Mouse (Mus musculus): ENCODE measurements at regions not wholly inside any gene's neighbourhood (a gene's known extent, or its start where the extent isn't known, plus 50 kb on each side); places are given as distances from the start of the nearest gene placed in this dataset.
A peak's percentile ranks its signal among the peaks of the same experiment; 100 is the strongest.

DNA sequence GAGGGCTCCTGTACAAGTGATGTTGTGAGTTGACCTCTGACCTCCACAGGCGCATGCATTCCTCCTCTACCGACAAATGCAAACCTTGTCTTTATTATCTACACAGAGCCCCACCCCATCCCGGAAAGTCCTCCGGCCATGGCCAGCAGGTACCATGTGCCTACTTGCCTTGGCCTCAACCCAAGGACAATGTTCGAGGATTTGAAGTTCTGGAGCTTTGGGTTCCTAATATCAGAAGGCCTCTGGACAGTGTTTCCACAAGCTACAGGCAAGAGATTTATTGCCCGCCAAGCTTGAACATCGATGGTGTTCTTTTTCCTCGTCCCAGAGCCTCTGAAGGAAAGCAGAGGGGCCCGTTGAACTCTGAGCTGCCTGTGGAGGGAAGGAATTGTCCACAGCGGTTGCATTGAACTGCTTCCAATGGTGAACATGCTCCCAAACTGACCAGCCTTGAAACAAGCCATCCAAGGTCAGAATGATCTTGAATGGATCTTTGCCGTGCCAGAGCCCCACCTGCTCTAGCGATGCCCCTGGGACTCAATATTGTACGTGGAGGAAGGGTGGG is 335.9 kb upstream of the Zmiz1 start:
- Histone ChIP-seq H3K9me3 (ENCODE audit: control insufficient read depth, low read length) (no peaks in the 10 kb centered on the region), H3K9ac (ENCODE audit: low read length) (no peak overlapping the region), H3K36me3 (ENCODE audit: control insufficient read depth, insufficient read depth, low read length) (no peaks in the 10 kb centered on the region), H3K4me1 (ENCODE audit: control insufficient read depth, insufficient read depth, low read length) (peaks cover 16% of the 10 kb centered on the region), H3K27ac (ENCODE audit: low read depth, low read length) (0 out of 2 replicates have a peak overlapping the region, but pooled peaks have one; percentile 27), H3K27me3 (ENCODE audit: control insufficient read depth, insufficient read depth, low read length) (no peaks in the 10 kb centered on the region), H3K4me2 (ENCODE audit: low read depth) (no peak overlapping the region), H3K4me3 (ENCODE audit: low read depth, low read length) (no peak overlapping the region)
- ATAC-seq (ENCODE audit: insufficient read depth, low FRiP score, low TSS enrichment) (no peak), DNase-seq (ENCODE audit: low spot score) (no peak)
- 73% methylated on average over 13 of the region's 13 CpGs for WGBS

DNA sequence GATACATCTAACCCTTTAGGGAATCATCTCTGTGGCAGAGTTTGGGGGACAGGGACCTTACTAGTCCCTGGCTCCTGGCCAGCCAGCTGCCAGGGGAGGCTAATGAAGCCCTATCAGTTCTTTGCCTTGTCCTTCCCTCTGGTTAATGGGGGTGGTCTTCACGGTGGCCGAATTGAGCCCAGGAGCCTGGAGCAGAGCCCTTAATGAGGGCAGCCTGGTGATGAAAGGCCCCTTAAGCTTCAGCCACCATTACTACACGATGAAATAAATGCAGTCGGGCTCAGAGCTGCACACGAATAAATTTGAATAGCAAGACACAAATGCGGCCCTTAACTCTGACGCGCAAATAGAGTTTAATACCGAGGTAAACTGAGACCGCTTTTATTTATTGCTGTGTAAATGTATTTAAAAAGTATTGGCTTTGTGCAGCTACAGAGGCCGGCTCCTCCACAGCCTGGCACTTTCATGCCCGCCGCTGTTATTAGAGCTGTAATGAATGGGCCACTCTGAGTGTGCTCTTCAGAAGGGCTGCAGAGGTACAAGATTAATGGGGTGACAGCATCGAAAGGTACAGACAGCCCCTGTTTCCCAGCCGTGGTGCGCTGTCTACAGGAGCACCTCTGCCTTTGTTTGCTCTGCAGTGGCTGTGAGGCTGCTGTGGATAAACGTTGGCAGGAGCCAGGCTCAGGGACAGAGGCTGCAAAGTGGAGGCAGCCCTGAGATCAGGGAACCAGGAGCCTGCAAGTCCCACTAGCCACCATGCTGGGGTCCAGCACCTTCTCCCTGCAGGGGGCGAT is 335.2 kb upstream of the Zmiz1 start:
- no peak overlapping the region for H3K4me2 ChIP-seq (ENCODE audit: low read depth)

DNA sequence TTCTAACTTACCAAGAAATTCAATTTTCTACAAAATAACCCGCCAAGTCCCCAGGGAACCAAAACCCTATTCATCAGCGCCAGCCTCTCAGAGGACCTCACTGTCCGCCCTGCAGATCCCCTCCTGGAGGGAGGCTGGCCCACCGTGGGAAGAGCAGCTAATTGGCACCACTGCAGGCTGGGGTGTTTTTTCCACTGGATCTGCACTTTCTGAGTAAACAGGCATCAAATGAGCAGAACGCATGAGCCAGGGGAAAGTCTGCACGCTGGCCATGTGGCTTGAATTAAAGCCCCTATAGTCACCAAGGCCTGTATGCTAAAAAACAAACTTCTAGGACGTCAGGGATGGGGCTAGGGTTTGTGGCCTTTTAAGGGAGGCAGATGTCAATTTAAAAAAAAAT is 332.4 kb upstream of the Zmiz1 start:
- WGBS, result 41% methylated on average over 7 of the region's 7 CpGs
- no peak overlapping the region for H3K27ac ChIP-seq (ENCODE audit: low read depth, low read length)
- no peak overlapping the region for H3K4me2 ChIP-seq (ENCODE audit: low read depth)
- no peak overlapping the region for H3K4me3 ChIP-seq (ENCODE audit: low read depth, low read length)
- no peaks in the 10 kb centered on the region for H3K9me3 ChIP-seq (ENCODE audit: control insufficient read depth, low read length)
- no peak overlapping the region for H3K9ac ChIP-seq (ENCODE audit: low read length)
- peaks cover 16% of the 10 kb centered on the region for H3K4me1 ChIP-seq (ENCODE audit: control insufficient read depth, insufficient read depth, low read length)
- no peaks in the 10 kb centered on the region for H3K36me3 ChIP-seq (ENCODE audit: control insufficient read depth, insufficient read depth, low read length)
- no peaks in the 10 kb centered on the region for H3K27me3 ChIP-seq (ENCODE audit: control insufficient read depth, insufficient read depth, low read length)
- DNase-seq (ENCODE audit: low spot score) (peak; percentile 24), ATAC-seq (ENCODE audit: insufficient read depth, low FRiP score, low TSS enrichment) (no peak)

More for the DNA sequence above, 335.2 kb upstream of the Zmiz1 start:
- Histone ChIP-seq H3K4me1 (ENCODE audit: control insufficient read depth, insufficient read depth, low read length) (peaks cover 16% of the 10 kb centered on the region), H3K9ac (ENCODE audit: low read length) (no peak overlapping the region), H3K4me3 (ENCODE audit: low read depth, low read length) (no peak overlapping the region), H3K36me3 (ENCODE audit: control insufficient read depth, insufficient read depth, low read length) (no peaks in the 10 kb centered on the region), H3K27ac (ENCODE audit: low read depth, low read length) (peak overlapping the region; percentile 76), H3K27me3 (ENCODE audit: control insufficient read depth, insufficient read depth, low read length) (no peaks in the 10 kb centered on the region), H3K9me3 (ENCODE audit: control insufficient read depth, low read length) (no peaks in the 10 kb centered on the region)
- DNase-seq (ENCODE audit: low spot score), result no peak
- 39% methylated on average over 18 of the region's 18 CpGs for WGBS
- peak; percentile 50; the same call in 1 of the 2 replicates for ATAC-seq (ENCODE audit: insufficient read depth, low FRiP score, low TSS enrichment)

DNA sequence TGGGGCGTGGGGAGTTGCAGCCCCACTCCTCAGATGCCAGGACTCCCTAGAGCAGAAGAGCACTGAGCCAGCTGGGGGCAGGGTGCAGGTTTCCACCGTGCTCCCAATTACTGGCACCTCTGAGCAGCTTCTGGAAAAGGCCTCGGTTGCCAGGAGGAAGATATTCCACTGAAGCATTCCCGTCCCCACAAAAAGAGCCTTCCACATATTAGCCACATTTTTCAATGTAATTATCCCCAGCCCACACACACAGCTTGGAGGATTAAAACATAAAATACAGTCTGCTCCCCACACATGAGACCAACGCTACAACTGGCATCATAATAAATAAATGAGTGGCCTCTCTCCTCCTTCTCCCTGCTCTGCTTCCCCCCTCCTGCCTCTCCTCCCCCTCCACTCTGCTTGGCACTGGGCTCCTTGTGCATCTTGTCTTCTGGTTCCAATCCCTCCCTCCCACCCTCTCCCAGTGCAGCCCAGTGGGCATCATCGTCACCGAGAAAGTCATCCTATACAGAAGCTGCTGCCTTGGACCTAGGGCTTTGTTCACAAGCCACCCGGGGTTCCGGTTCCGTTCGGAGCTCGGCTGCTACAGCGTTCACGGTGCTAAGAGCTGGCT is 331.3 kb upstream of the Zmiz1 start:
- ATAC-seq (ENCODE audit: insufficient read depth, low FRiP score, low TSS enrichment) (no peak), DNase-seq (ENCODE audit: low spot score) (no peak)
- Histone ChIP-seq H3K4me2 (ENCODE audit: low read depth) (no peak overlapping the region), H3K9me3 (ENCODE audit: control insufficient read depth, low read length) (no peaks in the 10 kb centered on the region), H3K36me3 (ENCODE audit: control insufficient read depth, insufficient read depth, low read length) (no peaks in the 10 kb centered on the region), H3K27me3 (ENCODE audit: control insufficient read depth, insufficient read depth, low read length) (no peaks in the 10 kb centered on the region), H3K9ac (ENCODE audit: low read length) (peak overlapping the region; percentile 6; the same call in 1 of the 2 replicates), H3K4me3 (ENCODE audit: low read depth, low read length) (no peak overlapping the region), H3K4me1 (ENCODE audit: control insufficient read depth, insufficient read depth, low read length) (peaks cover 16% of the 10 kb centered on the region), H3K27ac (ENCODE audit: low read depth, low read length) (peak overlapping the region; percentile 73)
- 53% methylated on average over 14 of the region's 14 CpGs for WGBS

DNA sequence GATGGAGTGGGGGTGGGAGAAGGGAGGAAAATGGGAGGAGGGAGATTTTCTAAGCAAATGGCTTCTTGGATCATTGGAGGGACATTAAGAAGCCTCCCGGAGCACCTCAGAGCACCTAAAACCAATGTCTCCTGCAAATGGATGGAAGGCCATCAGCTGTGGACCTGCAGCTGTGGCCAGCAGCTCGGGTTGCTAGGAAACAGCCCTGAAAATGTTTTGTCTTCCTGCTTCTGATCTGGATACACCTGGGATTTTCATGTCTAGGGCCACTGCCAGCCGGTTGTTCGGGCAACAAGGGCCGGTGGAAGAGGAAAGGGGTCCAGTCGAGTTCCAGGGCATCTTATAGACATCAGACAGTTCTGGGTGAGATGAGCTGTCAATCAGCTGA is 330.8 kb upstream of the Zmiz1 start:
- WGBS, result 62% methylated on average over 6 of the region's 6 CpGs
- H3K27ac ChIP-seq (ENCODE audit: low read depth, low read length), result peak overlapping the region; percentile 73
- DNase-seq (ENCODE audit: low spot score) (peak; percentile 37), ATAC-seq (ENCODE audit: insufficient read depth, low FRiP score, low TSS enrichment) (no peak)
- H3K27me3 ChIP-seq (ENCODE audit: control insufficient read depth, insufficient read depth, low read length), result no peaks in the 10 kb centered on the region
- peaks cover 12% of the 10 kb centered on the region for H3K4me1 ChIP-seq (ENCODE audit: control insufficient read depth, insufficient read depth, low read length)
- no peaks in the 10 kb centered on the region for H3K36me3 ChIP-seq (ENCODE audit: control insufficient read depth, insufficient read depth, low read length)
- no peaks in the 10 kb centered on the region for H3K9me3 ChIP-seq (ENCODE audit: control insufficient read depth, low read length)
- no peak overlapping the region for H3K4me2 ChIP-seq (ENCODE audit: low read depth)
- H3K9ac ChIP-seq (ENCODE audit: low read length), result 0 out of 2 replicates have a peak overlapping the region, but pooled peaks have one; percentile 6
- no peak overlapping the region for H3K4me3 ChIP-seq (ENCODE audit: low read depth, low read length)

DNA sequence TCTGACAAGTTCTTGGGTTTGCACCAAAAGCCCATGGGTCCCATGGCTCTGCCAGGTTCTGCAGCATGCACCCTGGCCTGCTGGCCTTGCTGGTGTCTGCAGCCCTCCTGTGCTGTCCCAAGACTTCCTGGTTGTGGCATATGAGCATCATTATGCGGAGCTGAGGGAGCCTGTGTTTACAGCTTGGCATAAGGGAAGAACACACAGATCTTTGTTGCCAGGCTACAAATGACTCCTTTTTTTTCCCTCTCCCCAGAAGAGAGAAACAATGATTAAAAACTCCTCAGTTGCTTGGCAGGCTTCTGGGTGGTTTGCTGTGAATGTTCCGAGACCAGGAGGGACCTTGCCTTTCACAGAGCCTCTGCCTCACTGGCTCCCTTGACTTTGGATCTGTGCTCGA is 323.6 kb upstream of the Zmiz1 start:
- 86% methylated on average over 3 of the region's 3 CpGs for WGBS
- Histone ChIP-seq H3K4me1 (ENCODE audit: control insufficient read depth, insufficient read depth, low read length) (no peaks in the 10 kb centered on the region), H3K27me3 (ENCODE audit: control insufficient read depth, insufficient read depth, low read length) (no peaks in the 10 kb centered on the region), H3K9ac (ENCODE audit: low read length) (no peak overlapping the region), H3K36me3 (ENCODE audit: control insufficient read depth, insufficient read depth, low read length) (no peaks in the 10 kb centered on the region), H3K4me2 (ENCODE audit: low read depth) (no peak overlapping the region), H3K9me3 (ENCODE audit: control insufficient read depth, low read length) (no peaks in the 10 kb centered on the region), H3K4me3 (ENCODE audit: low read depth, low read length) (no peak overlapping the region), H3K27ac (ENCODE audit: low read depth, low read length) (no peak overlapping the region)
- ATAC-seq (ENCODE audit: insufficient read depth, low FRiP score, low TSS enrichment), result no peak
- no peak for DNase-seq (ENCODE audit: low spot score)

DNA sequence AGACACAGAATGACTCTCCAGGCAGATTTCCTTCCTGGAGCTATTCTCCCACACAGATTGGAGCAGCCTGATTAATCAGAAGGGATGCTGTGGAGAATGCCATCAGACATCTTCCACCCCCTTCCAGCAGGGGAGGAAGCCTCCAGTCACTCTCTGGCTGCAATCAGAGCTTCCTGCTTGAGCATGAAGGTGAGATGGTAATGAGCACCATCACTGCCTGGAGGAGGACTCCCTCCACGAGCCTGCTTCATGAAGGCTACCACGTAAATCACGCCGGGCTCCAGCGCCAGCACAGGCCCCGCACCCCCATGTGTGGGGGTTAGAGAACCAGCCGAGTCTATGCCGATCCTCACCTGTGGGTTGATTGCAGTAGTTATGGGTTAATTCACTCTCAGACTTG is 321.7 kb upstream of the Zmiz1 start:
- no peaks in the 10 kb centered on the region for H3K36me3 ChIP-seq (ENCODE audit: control insufficient read depth, insufficient read depth, low read length)
- no peak for ATAC-seq (ENCODE audit: insufficient read depth, low FRiP score, low TSS enrichment)
- no peak for DNase-seq (ENCODE audit: low spot score)
- 84% methylated on average over 8 of the region's 8 CpGs for WGBS
- no peak overlapping the region for H3K27ac ChIP-seq (ENCODE audit: low read depth, low read length)
- no peaks in the 10 kb centered on the region for H3K27me3 ChIP-seq (ENCODE audit: control insufficient read depth, insufficient read depth, low read length)
- H3K9me3 ChIP-seq (ENCODE audit: control insufficient read depth, low read length), result no peaks in the 10 kb centered on the region
- no peak overlapping the region for H3K4me3 ChIP-seq (ENCODE audit: low read depth, low read length)
- no peak overlapping the region for H3K9ac ChIP-seq (ENCODE audit: low read length)
- H3K4me1 ChIP-seq (ENCODE audit: control insufficient read depth, insufficient read depth, low read length), result 0 out of 2 replicates have a peak, but pooled peaks cover 2% of the 10 kb centered on the region
- H3K4me2 ChIP-seq (ENCODE audit: low read depth), result no peak overlapping the region

DNA sequence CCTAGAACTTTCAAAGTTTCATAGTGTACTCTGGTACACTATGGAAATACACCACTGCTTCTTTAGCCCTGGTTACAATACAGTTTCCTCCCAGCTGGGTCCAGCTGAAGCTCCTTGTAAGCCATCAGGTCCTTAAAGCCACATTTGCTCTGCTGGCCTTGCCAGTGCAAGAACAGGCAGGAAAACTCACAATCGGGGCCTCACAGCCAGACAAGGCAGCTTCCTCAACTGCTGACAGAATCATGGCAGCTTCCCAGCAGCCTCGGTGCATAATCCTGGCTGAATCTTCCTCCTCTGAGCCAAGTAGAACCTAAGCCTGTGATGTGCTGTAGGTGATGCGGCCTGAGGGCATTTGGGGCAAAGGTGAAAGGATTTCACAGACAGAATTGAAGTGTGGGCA is 320.5 kb upstream of the Zmiz1 start:
- no peak overlapping the region for H3K9ac ChIP-seq (ENCODE audit: low read length)
- H3K4me3 ChIP-seq (ENCODE audit: low read depth, low read length), result no peak overlapping the region
- no peaks in the 10 kb centered on the region for H3K9me3 ChIP-seq (ENCODE audit: control insufficient read depth, low read length)
- no peaks in the 10 kb centered on the region for H3K27me3 ChIP-seq (ENCODE audit: control insufficient read depth, insufficient read depth, low read length)
- no peak for DNase-seq (ENCODE audit: low spot score)
- H3K36me3 ChIP-seq (ENCODE audit: control insufficient read depth, insufficient read depth, low read length), result no peaks in the 10 kb centered on the region
- no peak overlapping the region for H3K27ac ChIP-seq (ENCODE audit: low read depth, low read length)
- ATAC-seq (ENCODE audit: insufficient read depth, low FRiP score, low TSS enrichment), result no peak
- 78% methylated on average over 3 of the region's 3 CpGs for WGBS
- H3K4me2 ChIP-seq (ENCODE audit: low read depth), result no peak overlapping the region
- H3K4me1 ChIP-seq (ENCODE audit: control insufficient read depth, insufficient read depth, low read length), result 0 out of 2 replicates have a peak, but pooled peaks cover 2% of the 10 kb centered on the region

All from neural tube, embryonic 11.5 days (tissue).